Mouse (Mus musculus) liver, adult 2 months (tissue): ENCODE data around the gene Gzmf.

Experiments
- CTCF ChIP-seq: fragments of 200-500 bp; IDR thresholded peaks from 2 replicates; pipeline ENCODE4 v1.5.1; 2011; ENCODE audit warnings: low read depth, low read length, control low read depth
- POLR2A ChIP-seq: fragments of 200-500 bp; IDR thresholded peaks from 2 replicates; pipeline ENCODE4 v1.6.1; 2011; ENCODE audit warnings: low read length, control low read depth; ENCODE audit not compliant: insufficient read depth; ENCODE audit errors: extremely low read depth

DNA sequence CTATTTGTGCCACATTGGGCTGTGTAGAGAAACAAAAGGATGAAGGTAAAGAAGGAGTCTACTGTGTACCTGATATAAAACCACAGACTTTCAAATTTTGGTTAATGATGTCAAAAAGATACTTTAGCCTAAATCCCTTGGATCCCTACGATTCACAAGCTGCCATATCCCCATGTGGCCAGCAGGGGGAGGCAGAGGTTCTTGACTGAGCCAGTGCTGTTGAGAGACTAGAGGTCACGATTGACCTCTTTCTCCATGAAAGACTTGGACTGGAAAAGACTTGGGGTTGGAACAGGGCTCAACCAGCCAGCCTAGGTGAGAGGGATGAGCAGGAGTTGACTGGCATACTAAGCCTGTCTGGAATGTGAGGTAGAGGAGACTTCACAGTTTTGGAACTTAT, 7.2 kb downstream of the Gzmf start:
- TF ChIP-seq CTCF, result peak; percentile 86
- no peak for TF ChIP-seq POLR2A
